Mouse (Mus musculus) hematopoietic stem cell, adult 5-6 weeks (primary cell): ENCODE results near the gene Plcl2. TPM values are rescaled to one million over a fixed set of nuclear protein-coding genes. Genes with fewer than 3 reads are reported as not detected.
A peak's percentile ranks its signal among the peaks of the same experiment; 100 is the strongest.

Source experiments
- ATAC-seq, 2 experiments: fragments of 125-278 bp in 1 of 2; replicated peaks in 1 of 2; 2 replicates each; pipeline ENCODE4 v1.8.0; 2016 to 2017; ENCODE audit warnings: inconsistent platforms in 2 of 2, mild to moderate bottlenecking in 2 of 2, moderate number of reproducible peaks in 2 of 2, low read depth in 1 of 2, moderate TSS enrichment in 1 of 2; ENCODE audit not compliant: low FRiP score in 2 of 2, poor library complexity in 2 of 2, severe bottlenecking in 2 of 2, insufficient read depth in 1 of 2, low TSS enrichment in 1 of 2
- total RNA-seq: library from RNA; stranded (forward); fragments of 172-1452, 232-1000 nt; gene quantifications from 2 replicates; pipeline ENCODE4 v1.2.3, GENCODE M21; 2017

The Plcl2 gene
- total RNA-seq, 1 experiment from 2014 or later: 43.5 TPM

DNA sequence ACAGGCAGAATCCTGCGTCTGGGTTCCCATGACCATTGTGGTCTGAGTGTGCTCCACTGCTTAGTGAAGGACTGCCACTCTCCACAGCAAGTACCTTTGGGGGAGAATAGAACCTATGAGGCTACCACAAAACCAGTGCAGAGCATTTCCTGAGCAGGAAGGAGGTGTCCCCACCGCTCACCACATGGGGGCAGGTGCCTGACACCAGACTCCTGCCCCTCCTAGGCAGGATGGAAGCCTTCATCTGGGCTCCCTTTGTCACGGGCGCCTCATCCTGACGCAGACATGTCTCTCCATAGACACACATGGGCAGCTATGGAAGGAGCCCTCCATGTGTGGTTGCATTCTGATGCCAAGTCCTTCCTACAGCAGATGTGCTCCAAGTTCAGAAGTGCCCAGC, 222.7 kb downstream of the Plcl2 start:
- ATAC-seq: peak; percentile 8 to 19; a peak in 1 of 4 replicates

DNA sequence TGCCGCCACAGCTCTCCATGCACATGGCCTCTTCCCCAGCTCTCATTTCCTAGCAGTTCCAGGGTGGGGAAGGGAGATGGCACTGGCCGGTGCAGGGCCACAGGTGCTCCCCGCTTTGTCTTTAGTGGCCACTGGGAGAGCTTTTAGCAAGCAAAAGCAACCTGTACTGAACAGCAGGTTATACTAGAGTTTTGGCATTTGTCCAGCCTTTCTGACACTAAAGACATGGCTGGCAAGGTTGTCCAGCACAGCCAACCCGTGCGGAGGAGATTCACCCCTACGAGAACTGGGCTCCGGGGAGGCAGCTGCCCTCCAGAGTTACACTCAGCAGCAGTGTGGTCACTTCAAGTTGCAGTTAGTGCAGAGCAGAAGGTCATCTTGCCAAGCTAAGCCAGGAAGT, 224.2 kb downstream of the Plcl2 start:
- ATAC-seq: no peak

DNA sequence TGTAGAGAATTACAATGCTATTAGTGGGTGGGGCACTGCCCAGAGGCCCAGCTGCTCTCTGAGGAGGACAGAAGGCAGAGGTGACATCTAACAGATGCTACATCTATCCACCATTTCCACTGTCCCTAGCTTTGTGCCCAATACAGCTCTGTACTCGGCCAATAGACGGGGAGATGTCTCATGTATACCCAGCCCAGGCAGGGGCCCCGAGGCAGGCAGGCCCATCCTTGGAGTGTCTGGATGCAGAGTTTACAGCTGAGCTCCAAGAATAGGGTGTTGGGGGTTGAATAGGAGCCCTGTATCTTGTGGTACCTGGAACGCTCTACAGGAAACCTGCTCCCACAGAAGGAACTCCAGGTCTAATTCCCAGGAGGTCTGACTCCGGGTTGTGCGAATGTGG, 225.6 kb downstream of the Plcl2 start:
- no peak for ATAC-seq

DNA sequence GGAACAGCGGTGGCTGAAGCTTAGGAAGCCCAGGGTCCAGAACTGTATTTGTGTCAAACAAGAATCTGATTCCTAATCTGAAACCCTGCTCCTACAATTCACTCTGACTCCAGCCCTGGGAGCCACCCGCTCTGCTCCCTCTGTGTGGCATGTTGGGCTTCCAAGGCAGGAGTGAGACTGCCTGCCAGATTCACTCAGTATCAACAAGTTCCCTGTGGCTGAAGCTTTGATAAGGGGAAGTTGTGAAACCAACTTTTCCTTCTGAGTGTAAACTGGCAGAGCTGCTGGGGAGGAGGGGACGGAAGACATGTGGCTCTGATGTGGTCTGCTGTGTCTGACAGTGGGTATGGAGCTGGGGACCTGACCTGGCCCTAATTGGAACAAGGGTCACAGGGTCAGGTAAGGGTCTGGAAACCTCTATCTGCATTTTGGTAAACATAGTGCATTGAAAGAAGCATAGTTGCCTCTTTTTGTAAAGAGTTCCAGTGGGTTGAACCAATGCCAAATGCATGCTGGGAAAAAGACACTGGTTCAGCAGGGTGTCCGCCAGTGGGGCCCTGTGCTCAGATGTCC, 226.3 kb downstream of the Plcl2 start:
- peak; percentile 71 to 79 for ATAC-seq

DNA sequence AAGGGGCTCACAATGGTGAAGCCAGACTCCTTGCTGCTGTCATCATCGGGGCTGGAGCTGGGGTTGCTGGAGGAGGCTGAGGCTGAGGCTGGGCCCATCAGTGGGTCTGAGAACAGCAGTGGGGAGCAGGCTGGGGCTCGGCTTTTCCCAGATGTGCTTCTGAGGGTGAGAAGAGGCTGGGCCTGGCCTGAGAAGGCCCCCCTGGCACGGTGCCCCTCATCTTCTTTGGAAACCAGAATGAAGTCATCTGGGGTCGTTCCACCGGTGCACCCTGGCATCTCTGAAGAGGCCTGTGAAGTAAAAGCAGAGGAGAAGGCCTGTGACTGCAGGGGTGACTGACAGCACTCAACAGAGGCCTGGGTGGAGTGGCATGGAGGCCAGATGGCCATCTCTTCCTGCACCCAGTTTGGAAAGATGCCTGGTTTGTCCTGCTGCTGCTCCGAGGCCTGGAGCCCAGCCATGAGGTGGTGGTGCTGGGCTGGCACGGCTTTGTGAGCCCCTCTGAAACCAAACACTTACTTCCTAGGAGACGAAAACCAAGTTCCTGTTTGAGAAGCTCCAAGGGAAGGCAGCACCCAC, 226.8 kb downstream of the Plcl2 start:
- ATAC-seq: peak; percentile 18 to 33; a peak in 2 of 4 replicates

DNA sequence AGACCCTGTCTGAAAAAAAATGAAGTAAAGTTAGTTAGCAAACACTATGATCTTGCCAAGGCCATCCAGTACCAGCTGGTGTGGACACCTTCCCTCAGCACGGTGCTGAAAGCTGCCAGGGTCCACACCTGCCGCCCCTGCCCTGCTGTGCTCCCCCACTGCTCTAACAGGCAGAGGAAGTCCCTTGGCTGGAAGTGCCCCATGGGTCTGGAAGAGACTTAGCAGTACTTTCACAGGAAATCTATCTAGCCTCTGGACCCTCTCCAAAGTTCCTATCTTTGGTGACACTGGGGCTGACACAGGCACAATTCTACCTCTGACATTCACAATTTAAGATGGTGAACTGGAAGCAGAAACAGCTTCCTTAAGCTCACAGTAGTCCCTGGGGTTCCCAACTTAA, 227.9 kb downstream of the Plcl2 start:
- ATAC-seq: no peak

Other genes with a start within 250 kb of the Plcl2 start
- 0.25 and 1.6 TPM in 2 replicates for gene Dazl, start 215.8 kb upstream of the Plcl2 start, total RNA-seq